ENCODE assay signal across 8 mouse cellular contexts in the genomic region with DNA sequence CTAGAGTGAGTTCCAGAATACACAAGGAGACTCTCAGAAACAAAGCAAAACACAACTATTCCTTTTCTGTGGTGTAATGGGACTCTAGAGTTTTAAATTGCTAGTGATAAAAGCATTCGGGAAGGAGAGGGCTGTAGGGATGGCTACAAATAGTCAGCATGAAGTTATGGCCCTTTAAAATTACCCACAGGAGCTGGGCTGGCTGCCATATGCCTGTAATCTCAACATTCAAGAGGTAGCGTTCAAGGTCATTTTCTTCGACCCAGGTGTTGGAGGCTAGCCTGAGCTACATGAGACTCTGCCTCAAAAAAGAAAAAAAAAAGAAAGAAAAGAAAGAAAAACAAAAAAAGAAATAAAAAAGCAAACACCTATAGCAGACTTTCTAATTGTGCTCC. TPM values are rescaled to one million over a fixed set of nuclear protein-coding genes. Genes with fewer than 3 reads are reported as not detected.
DNase-seq lines count a peak whose midpoint lies in the region; ATAC-seq and TF ChIP-seq lines count a peak whose summit lies in the region.

No protein-coding gene starts in this region.

- intact Hi-C loops in left cerebral cortex, postnatal 14 days (cut with DNase I), result no loop called here

- H3K9ac ChIP-seq in kidney, embryonic 16.5 days (replicated peaks; ENCODE audit: low read length), result peak overlapping the region; percentile 99; the same call in 1 of the 2 replicates
- H3K9ac ChIP-seq in neural tube, embryonic 14.5 days (replicated peaks; ENCODE audit: low read depth, low read length), result peak overlapping the region; percentile 89

- H3K27me3 ChIP-seq in kidney, embryonic 16.5 days (ENCODE audit: insufficient read depth, low read length), result no peaks in the 10 kb centered on the region
- no peaks in the 10 kb centered on the region for H3K27me3 ChIP-seq in neural tube, embryonic 14.5 days (ENCODE audit: control insufficient read depth, insufficient read depth, low read length)

- peak overlapping the region; percentile 100 for H3K27ac ChIP-seq in layer of hippocampus, adult 2 months
- peak overlapping the region; percentile 99 for H3K27ac ChIP-seq in kidney, embryonic 16.5 days (ENCODE audit: low read length)
- H3K27ac ChIP-seq in neural tube, embryonic 14.5 days (ENCODE audit: low read depth, low read length), result peak overlapping the region; percentile 99

- no peak for ATAC-seq in kidney, embryonic 16.5 days (ENCODE audit: low FRiP score, low TSS enrichment)
- no peak for ATAC-seq in neural tube, embryonic 14.5 days (ENCODE audit: low read depth)

- H3K36me3 ChIP-seq in kidney, embryonic 16.5 days (ENCODE audit: insufficient read depth, low read length), result no peaks in the 10 kb centered on the region
- peaks cover 15% of the 10 kb centered on the region; the same call in 1 of the 2 replicates for H3K36me3 ChIP-seq in neural tube, embryonic 14.5 days (ENCODE audit: control insufficient read depth, insufficient read depth, low read length)

- H3K4me3 ChIP-seq in layer of hippocampus, adult 2 months, result peak overlapping the region; percentile 94
- H3K4me3 ChIP-seq in kidney, embryonic 16.5 days (ENCODE audit: low read length), result peak overlapping the region; percentile 79
- H3K4me3 ChIP-seq in neural tube, embryonic 14.5 days (ENCODE audit: low read depth, low read length), result peak overlapping the region; percentile 72

- no peak for TF ChIP-seq CTCF in layer of hippocampus, adult 2 months (conservative IDR thresholded peaks at IDR 0.05)

- WGBS in kidney, embryonic 16.5 days, result 15% methylated on average over 3 of the region's 3 CpGs
- WGBS in neural tube, embryonic 14.5 days, result 3% methylated on average over 3 of the region's 3 CpGs

- H3K4me1 ChIP-seq in kidney, embryonic 16.5 days (ENCODE audit: insufficient read depth, low read length), result peaks cover 27% of the 10 kb centered on the region
- H3K4me1 ChIP-seq in neural tube, embryonic 14.5 days (ENCODE audit: control insufficient read depth, insufficient read depth, low read length), result peaks cover 25% of the 10 kb centered on the region

- peak overlapping the region; percentile 96 for H3K4me2 ChIP-seq in kidney, embryonic 16.5 days (replicated peaks; ENCODE audit: low read depth, low read length)
- peak overlapping the region; percentile 66 for H3K4me2 ChIP-seq in neural tube, embryonic 14.5 days (ENCODE audit: low read depth, low read length)

- DNase-seq in layer of hippocampus, adult 2 months (ENCODE audit: low spot score in 2 of 2), result no peak
- no peak for DNase-seq in layer of hippocampus, adult 9-11 months
- DNase-seq in heart, adult 9 months (ENCODE audit: low spot score in 2 of 2), result peak; percentile 19 to 35
- DNase-seq in left cerebral cortex, postnatal 14 days (ENCODE audit: low spot score in 2 of 2), result no peak
- DNase-seq in gastrocnemius, postnatal 25 days, result no peak
- no peak for DNase-seq in spleen, adult 18-20 months

- no peaks in the 10 kb centered on the region for H3K9me3 ChIP-seq in kidney, embryonic 16.5 days (ENCODE audit: low read length)
- H3K9me3 ChIP-seq in neural tube, embryonic 14.5 days (ENCODE audit: control insufficient read depth, low read length), result no peaks in the 10 kb centered on the region

RNA-seq across cellular contexts. Expression of a gene that starts 0.7 kb away (rescaled TPM):
- 10 to 100 TPM; 32.6 to 41.6 TPM for total RNA-seq in layer of hippocampus, adult 2 months (2021)
- polyA plus RNA-seq in kidney, embryonic 16.5 days (2015; fragmentation: Nextera tagmentation; extraction: Ambion mirVana), result 60.5 and 67.6 TPM in 2 replicates
- polyA plus RNA-seq in neural tube, embryonic 14.5 days (2014; fragmentation: Nextera tagmentation; extraction: Ambion mirVana), result 165 and 211 TPM in 2 replicates
- 10 to 100 TPM; 53.7 to 53.8 TPM for total RNA-seq in left cerebral cortex, postnatal 14 days (2021)
- 1 to 10 TPM; 4.0 TPM for total RNA-seq in gastrocnemius, postnatal 25 days (2021)

RNA-seq across cellular contexts. Expression of a gene that starts 6.2 kb away (rescaled TPM):
- total RNA-seq in layer of hippocampus, adult 2 months (2021), result not detected
- polyA plus RNA-seq in kidney, embryonic 16.5 days (2015; fragmentation: Nextera tagmentation; extraction: Ambion mirVana), result 0.42 and 0.80 TPM in 2 replicates
- 1.6 and 2.2 TPM in 2 replicates for polyA plus RNA-seq in neural tube, embryonic 14.5 days (2014; fragmentation: Nextera tagmentation; extraction: Ambion mirVana)
- not detected for total RNA-seq in left cerebral cortex, postnatal 14 days (2021)
- not detected for total RNA-seq in gastrocnemius, postnatal 25 days (2021)

RNA-seq across cellular contexts. Expression of a gene that starts 24.2 kb away (rescaled TPM):
- 100 to 1,000 TPM; 128 to 132 TPM for total RNA-seq in layer of hippocampus, adult 2 months (2021)
- polyA plus RNA-seq in kidney, embryonic 16.5 days (2015; fragmentation: Nextera tagmentation; extraction: Ambion mirVana), result 4.3 and 6.6 TPM in 2 replicates
- polyA plus RNA-seq in neural tube, embryonic 14.5 days (2014; fragmentation: Nextera tagmentation; extraction: Ambion mirVana), result 15.9 and 22.6 TPM in 2 replicates
- total RNA-seq in left cerebral cortex, postnatal 14 days (2021), result 100 to 1,000 TPM; 282 to 289 TPM
- total RNA-seq in gastrocnemius, postnatal 25 days (2021), result 1 to 10 TPM; 4.4 to 4.5 TPM

RNA-seq across cellular contexts. Expression of a gene that starts 24.4 kb away (rescaled TPM):
- 10 to 100 TPM; 61.9 to 63.0 TPM for total RNA-seq in layer of hippocampus, adult 2 months (2021)
- polyA plus RNA-seq in kidney, embryonic 16.5 days (2015; fragmentation: Nextera tagmentation; extraction: Ambion mirVana), result 7.2 and 7.8 TPM in 2 replicates
- 21.5 and 27.0 TPM in 2 replicates for polyA plus RNA-seq in neural tube, embryonic 14.5 days (2014; fragmentation: Nextera tagmentation; extraction: Ambion mirVana)
- 10 to 100 TPM; 97.0 to 97.6 TPM for total RNA-seq in left cerebral cortex, postnatal 14 days (2021)
- total RNA-seq in gastrocnemius, postnatal 25 days (2021), result 10 to 100 TPM; 12.3 to 13.0 TPM

RNA-seq across cellular contexts. Expression of a gene that starts 39.9 kb away (rescaled TPM):
- not detected for total RNA-seq in layer of hippocampus, adult 2 months (2021)
- polyA plus RNA-seq in kidney, embryonic 16.5 days (2015; fragmentation: Nextera tagmentation; extraction: Ambion mirVana), result 0.64 and 1.0 TPM in 2 replicates
- not detected in 2 replicates for polyA plus RNA-seq in neural tube, embryonic 14.5 days (2014; fragmentation: Nextera tagmentation; extraction: Ambion mirVana)
- not detected for total RNA-seq in left cerebral cortex, postnatal 14 days (2021)
- not detected for total RNA-seq in gastrocnemius, postnatal 25 days (2021)

Comparison
In these comparisons a context has a peak if more than half of its experiments do, and no peak if none do; other contexts are left out.
1. DNase-seq: peak in heart, adult 9 months (2 of 2); none in layer of hippocampus, adult 2 months (0 of 2), layer of hippocampus, adult 9-11 months (single experiment), left cerebral cortex, postnatal 14 days (0 of 2), gastrocnemius, postnatal 25 days (single experiment) and spleen, adult 18-20 months (0 of 2).
2. RNA of a gene that starts 0.7 kb away (total RNA-seq): 53.7 to 53.8 TPM in left cerebral cortex, postnatal 14 days and 32.6 to 41.6 TPM in layer of hippocampus, adult 2 months; 4.0 TPM in gastrocnemius, postnatal 25 days; every median in the first group is over 4 times any median in the second.
3. RNA of a gene that starts 24.2 kb away (total RNA-seq): 282 to 289 TPM in left cerebral cortex, postnatal 14 days and 128 to 132 TPM in layer of hippocampus, adult 2 months; 4.4 to 4.5 TPM in gastrocnemius, postnatal 25 days; every median in the first group is over 10 times any median in the second.
4. Peak in every context shown above with its lines, with median percentiles within 50 percentile points of each other: H3K27ac ChIP-seq and H3K4me3 ChIP-seq.